Mouse (Mus musculus): ENCODE results near the gene Nav1. TPM values are rescaled to one million over a fixed set of nuclear protein-coding genes. Genes with fewer than 3 reads are reported as not detected.

The Nav1 gene
- polyA plus RNA-seq, 1 experiment from 2014 or later, result 16.6 TPM

- Histone ChIP-seq H3K27ac (peak overlapping the region; percentile 71; the same call in 1 of the 2 replicates), H3K36me3 (peaks cover 96% of the 10 kb centered on the region), H3K4me1 (no peaks in the 10 kb centered on the region), H3K27me3 (no peaks in the 10 kb centered on the region), H3K9me3 (replicated peaks) (no peaks in the 10 kb centered on the region), H3K4me2 (no peak overlapping the region), H3K4me3 (replicated peaks) (no peak overlapping the region), H3K9ac (no peak overlapping the region)
- ATAC-seq (replicated peaks; ENCODE audit: low FRiP score), result no peak
- WGBS, result 72% methylated on average over 2 of the region's 2 CpGs
Measured at GRCm38 (mm10) chr1:135410967-135411366, 196.1 kb downstream of the Nav1 start.

GRCm38 (mm10) chr1:135408973-135409372, 198.1 kb downstream of the Nav1 start:
- H3K4me2 ChIP-seq, result no peak overlapping the region
- no peak for ATAC-seq (replicated peaks; ENCODE audit: low FRiP score)
- peaks cover 96% of the 10 kb centered on the region for H3K36me3 ChIP-seq
- no peaks in the 10 kb centered on the region for H3K9me3 ChIP-seq (replicated peaks)
- H3K4me1 ChIP-seq, result no peaks in the 10 kb centered on the region
- WGBS, result 96% methylated on average over 4 of the region's 4 CpGs
- H3K27me3 ChIP-seq, result no peaks in the 10 kb centered on the region
- no peak overlapping the region for H3K27ac ChIP-seq
- no peak overlapping the region for H3K9ac ChIP-seq
- H3K4me3 ChIP-seq (replicated peaks), result no peak overlapping the region

- no peak for ATAC-seq (replicated peaks; ENCODE audit: low FRiP score)
- no peaks in the 10 kb centered on the region for H3K27me3 ChIP-seq
- WGBS, result 89% methylated on average over 7 of the region's 7 CpGs
- no peak overlapping the region for H3K9ac ChIP-seq
- no peaks in the 10 kb centered on the region for H3K4me1 ChIP-seq
- H3K9me3 ChIP-seq (replicated peaks), result no peaks in the 10 kb centered on the region
- H3K4me3 ChIP-seq (replicated peaks), result no peak overlapping the region
- peaks cover 97% of the 10 kb centered on the region for H3K36me3 ChIP-seq
- no peak overlapping the region for H3K27ac ChIP-seq
- no peak overlapping the region for H3K4me2 ChIP-seq
Measured at GRCm38 (mm10) chr1:135405356-135405755, 201.7 kb downstream of the Nav1 start.

DNA sequence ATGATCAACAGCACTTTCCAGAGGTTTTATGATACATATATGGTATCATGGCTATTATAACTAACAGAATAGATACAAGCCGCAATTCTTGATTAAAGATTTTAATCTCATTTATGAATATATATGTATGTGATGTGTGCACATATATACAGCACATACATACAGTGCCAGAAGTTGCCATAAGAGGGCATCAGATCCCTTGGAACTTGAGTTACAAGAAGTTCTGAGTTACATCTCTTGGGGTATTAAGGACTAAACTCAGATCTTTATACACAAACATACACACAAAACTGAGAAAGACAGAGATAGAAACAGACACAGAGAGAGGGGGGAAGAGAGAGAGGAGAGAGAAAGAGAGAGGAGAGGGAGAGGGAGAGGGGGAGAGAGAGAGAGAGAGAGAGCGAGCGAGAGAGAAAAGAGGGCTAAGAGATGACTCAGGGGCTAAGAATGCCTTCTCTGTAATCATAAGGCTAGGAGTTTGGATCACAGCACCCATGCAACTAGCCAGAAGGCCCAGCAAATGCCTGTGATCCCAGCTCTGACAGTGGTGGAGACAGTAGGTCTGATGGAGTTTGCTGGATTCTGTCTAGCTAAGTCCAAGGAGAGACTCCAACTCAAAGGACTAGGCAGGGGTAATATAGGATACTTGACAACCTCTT, 205.5 kb downstream of the Nav1 start:
- 96% methylated on average over 3 of the region's 3 CpGs for WGBS
- no peak overlapping the region for H3K27ac ChIP-seq
- H3K4me2 ChIP-seq, result no peak overlapping the region

GRCm38 (mm10) chr1:135399466-135399865, 207.6 kb downstream of the Nav1 start:
- peaks cover 96% of the 10 kb centered on the region for H3K36me3 ChIP-seq
- no peak overlapping the region for H3K27ac ChIP-seq
- H3K9me3 ChIP-seq (replicated peaks), result no peaks in the 10 kb centered on the region
- ATAC-seq (replicated peaks; ENCODE audit: low FRiP score), result no peak
- H3K9ac ChIP-seq, result no peak overlapping the region
- no peak overlapping the region for H3K4me2 ChIP-seq
- no peaks in the 10 kb centered on the region for H3K4me1 ChIP-seq
- WGBS, result 93% methylated on average over 5 of the region's 5 CpGs
- H3K4me3 ChIP-seq (replicated peaks), result no peak overlapping the region
- H3K27me3 ChIP-seq, result no peaks in the 10 kb centered on the region

More for the DNA sequence above, 205.5 kb downstream of the Nav1 start:
- Histone ChIP-seq H3K4me3 (replicated peaks) (no peak overlapping the region), H3K4me1 (no peaks in the 10 kb centered on the region), H3K36me3 (peaks cover 97% of the 10 kb centered on the region), H3K27me3 (no peaks in the 10 kb centered on the region), H3K9me3 (replicated peaks) (no peaks in the 10 kb centered on the region), H3K9ac (no peak overlapping the region)
- no peak for ATAC-seq (replicated peaks; ENCODE audit: low FRiP score)

DNA sequence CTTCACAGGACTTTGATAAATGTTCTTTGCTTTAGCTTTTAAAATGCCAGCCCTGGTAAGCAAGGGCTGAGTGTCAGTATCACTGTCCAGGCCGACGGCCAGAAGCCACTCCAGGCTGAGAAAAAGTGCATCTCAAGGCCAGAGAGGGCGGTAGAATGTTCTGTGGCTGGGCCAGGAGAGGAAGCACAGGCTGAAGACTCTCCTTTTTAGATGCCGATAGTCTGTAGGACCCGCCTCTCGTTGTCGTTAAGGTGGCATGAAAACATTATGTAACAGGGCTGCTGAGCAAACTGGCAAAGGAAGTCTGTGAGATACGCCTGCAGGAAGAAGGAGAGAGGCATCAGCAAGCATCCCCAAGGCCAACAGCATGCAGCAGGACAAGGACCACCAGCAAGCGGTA, 221.9 kb downstream of the Nav1 start:
- no peak for ATAC-seq (replicated peaks; ENCODE audit: low FRiP score)
- 87% methylated on average over 9 of the region's 9 CpGs for WGBS
- no peak overlapping the region for H3K27ac ChIP-seq

More for the DNA sequence above, 221.9 kb downstream of the Nav1 start:
- Histone ChIP-seq H3K36me3 (peaks cover 84% of the 10 kb centered on the region), H3K4me3 (replicated peaks) (no peak overlapping the region), H3K4me1 (peaks cover 5% of the 10 kb centered on the region; the same call in 1 of the 2 replicates), H3K4me2 (no peak overlapping the region), H3K9me3 (replicated peaks) (no peaks in the 10 kb centered on the region), H3K27me3 (no peaks in the 10 kb centered on the region), H3K9ac (no peak overlapping the region)

Small RNA genes lying within 50 kb of the gene (microRNA-seq; reads per million reads assigned to microRNA genes)
- not detected for gene Mir1231

Other genes with a start within 250 kb of the Nav1 start
- 43.5 and 48.3 TPM in 2 replicates for gene Shisa4, start 232.1 kb downstream of the Nav1 start, polyA plus RNA-seq (2015; fragmentation: Nextera tagmentation; extraction: Ambion mirVana)
- 132 and 140 TPM in 2 replicates for gene Ipo9, start 176.8 kb downstream of the Nav1 start, polyA plus RNA-seq (2015; fragmentation: Nextera tagmentation; extraction: Ambion mirVana)
- gene Csrp1, start 112.8 kb upstream of the Nav1 start, polyA plus RNA-seq (2015; fragmentation: Nextera tagmentation; extraction: Ambion mirVana), result 119 and 137 TPM in 2 replicates
- gene Phlda3, start 158.8 kb upstream of the Nav1 start, polyA plus RNA-seq (2015; fragmentation: Nextera tagmentation; extraction: Ambion mirVana), result 79.5 and 86.2 TPM in 2 replicates
- gene Tnni1, start 172.1 kb upstream of the Nav1 start, polyA plus RNA-seq (2015; fragmentation: Nextera tagmentation; extraction: Ambion mirVana), result 36.1 and 56.2 TPM in 2 replicates
- gene Lad1, start 211.3 kb upstream of the Nav1 start, polyA plus RNA-seq (2015; fragmentation: Nextera tagmentation; extraction: Ambion mirVana), result 21.7 and 22.1 TPM in 2 replicates
- 22.2 and 39.9 TPM in 2 replicates for gene Tnnt2, start 229.1 kb upstream of the Nav1 start, polyA plus RNA-seq (2015; fragmentation: Nextera tagmentation; extraction: Ambion mirVana)